Mouse (Mus musculus): Measurements from ENCODE around the gene Dgcr6. TPM values are rescaled to one million over a fixed set of nuclear protein-coding genes. Genes with fewer than 3 reads are reported as not detected.

Dgcr6 gene
- polyA plus RNA-seq, 1 experiment from 2014 or later = 135 TPM

DNA sequence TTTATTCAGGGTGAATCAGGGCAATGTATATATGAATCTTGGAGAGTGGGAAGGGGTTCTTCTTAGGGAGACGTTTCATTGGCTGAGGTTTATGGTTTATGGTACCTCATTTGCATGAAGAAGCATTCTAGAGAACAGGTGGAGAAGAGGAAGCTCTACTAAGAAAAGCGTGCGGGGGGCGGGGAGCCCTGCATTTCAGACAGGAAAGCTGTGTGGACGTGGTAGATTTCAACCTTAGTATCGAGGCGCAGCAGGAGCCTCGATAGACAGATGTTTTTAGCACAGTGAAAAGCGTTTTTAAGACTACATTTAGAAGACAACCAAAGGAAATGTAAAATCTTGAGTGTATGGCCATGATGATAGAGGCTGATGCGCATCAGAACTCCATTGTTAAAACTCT lies 6.6 kb downstream of the Dgcr6 start:
- Histone ChIP-seq H3K27me3 (ENCODE audit: control insufficient read depth, insufficient read depth, low read length) (no peaks in the 10 kb centered on the region), H3K9ac (ENCODE audit: low read length) (no peak overlapping the region), H3K9me3 (ENCODE audit: control insufficient read depth, low read length) (no peaks in the 10 kb centered on the region), H3K4me1 (ENCODE audit: control insufficient read depth, insufficient read depth, low read length) (no peaks in the 10 kb centered on the region), H3K36me3 (ENCODE audit: control insufficient read depth, insufficient read depth, low read length) (no peaks in the 10 kb centered on the region), H3K4me3 (ENCODE audit: low read depth, low read length) (no peak overlapping the region), H3K4me2 (ENCODE audit: low read depth, severe bottlenecking) (no peak overlapping the region), H3K27ac (replicated peaks; ENCODE audit: low read depth, low read length) (no peak overlapping the region)
- ATAC-seq (ENCODE audit: insufficient number of reproducible peaks, low FRiP score, low TSS enrichment, low read depth) (no peak), DNase-seq (ENCODE audit: low spot score) (no peak)
- WGBS = 76% methylated on average over 10 of the region's 10 CpGs

DNA sequence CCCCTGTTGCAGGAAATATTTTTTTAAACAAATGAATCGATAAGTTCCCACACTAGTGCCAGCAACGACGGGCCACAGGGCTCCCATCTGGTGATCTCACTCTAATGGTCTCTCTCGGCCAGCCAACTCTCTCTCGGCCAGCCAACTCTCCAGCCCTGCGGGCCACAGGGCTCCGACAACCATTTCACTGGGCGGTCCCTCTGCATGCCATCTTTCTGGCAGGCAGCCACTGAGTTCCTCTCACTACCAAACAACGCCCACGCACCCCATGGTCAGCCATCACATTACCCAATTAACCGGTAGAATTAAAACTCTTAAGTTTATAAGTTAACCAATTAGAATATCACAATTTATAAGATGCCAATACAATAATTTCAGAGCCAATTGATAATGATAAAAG lies 8.5 kb downstream of the Dgcr6 start:
- Histone ChIP-seq H3K36me3 (ENCODE audit: control insufficient read depth, insufficient read depth, low read length) (no peaks in the 10 kb centered on the region), H3K27me3 (ENCODE audit: control insufficient read depth, insufficient read depth, low read length) (no peaks in the 10 kb centered on the region), H3K4me1 (ENCODE audit: control insufficient read depth, insufficient read depth, low read length) (no peaks in the 10 kb centered on the region), H3K4me3 (ENCODE audit: low read depth, low read length) (no peak overlapping the region), H3K4me2 (ENCODE audit: low read depth, severe bottlenecking) (no peak overlapping the region), H3K9me3 (ENCODE audit: control insufficient read depth, low read length) (no peaks in the 10 kb centered on the region), H3K27ac (replicated peaks; ENCODE audit: low read depth, low read length) (no peak overlapping the region), H3K9ac (ENCODE audit: low read length) (no peak overlapping the region)
- WGBS = 87% methylated on average over 11 of the region's 11 CpGs
- ATAC-seq (ENCODE audit: insufficient number of reproducible peaks, low FRiP score, low TSS enrichment, low read depth) (no peak), DNase-seq (ENCODE audit: low spot score) (no peak)

DNA sequence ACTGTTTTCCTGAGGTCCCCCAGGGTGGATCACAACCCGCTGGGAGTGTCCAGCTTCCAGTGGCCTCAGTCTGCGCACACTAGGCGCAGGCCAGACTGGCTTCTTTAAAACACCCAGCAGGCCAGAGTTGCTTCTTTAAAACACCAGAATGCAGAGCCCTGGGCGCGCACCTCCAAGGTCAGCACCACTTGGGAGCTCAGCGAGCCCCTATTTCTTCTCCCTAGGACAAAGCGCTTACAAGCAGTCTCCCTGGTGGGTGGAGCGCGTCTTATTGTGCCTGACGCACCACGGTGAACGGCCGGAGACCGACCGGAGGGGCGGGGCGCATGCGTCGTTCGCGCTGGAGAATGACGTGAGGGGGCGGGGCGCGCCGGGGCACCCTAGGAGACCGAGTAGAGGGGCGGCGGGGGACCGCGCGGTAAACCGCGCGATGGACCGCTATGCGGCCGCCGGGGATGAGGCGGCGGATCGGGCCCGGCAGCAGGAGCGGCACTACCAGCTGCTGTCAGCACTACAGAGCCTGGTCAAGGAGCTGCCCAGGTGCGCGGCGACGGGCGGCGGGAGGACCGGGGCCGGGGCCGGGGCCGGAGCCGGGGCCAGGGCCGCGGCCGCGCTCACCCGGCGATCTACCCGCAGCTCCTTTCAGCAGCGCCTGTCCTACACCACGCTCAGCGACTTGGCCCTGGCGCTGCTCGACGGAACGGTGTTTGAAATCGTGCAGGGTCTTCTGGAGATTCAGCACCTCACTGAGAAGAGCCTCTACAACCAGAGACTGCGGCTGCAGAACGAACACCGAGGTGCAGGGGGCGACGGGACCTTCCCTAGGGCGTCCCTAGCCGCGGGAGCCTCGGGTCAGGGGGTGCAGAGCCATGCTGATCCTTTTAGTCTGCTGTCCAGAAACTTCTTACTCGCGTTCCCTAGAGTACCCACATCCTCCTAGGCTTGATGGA lies 13.7 kb downstream of the Dgcr6 start:
- Histone ChIP-seq H3K9me3 (ENCODE audit: control insufficient read depth, low read length) (no peaks in the 10 kb centered on the region), H3K4me1 (ENCODE audit: control insufficient read depth, insufficient read depth, low read length) (no peaks in the 10 kb centered on the region), H3K4me2 (ENCODE audit: low read depth, severe bottlenecking) (peak overlapping the region; percentile 75), H3K27me3 (ENCODE audit: control insufficient read depth, insufficient read depth, low read length) (no peaks in the 10 kb centered on the region), H3K4me3 (ENCODE audit: low read depth, low read length) (peak overlapping the region; percentile 71), H3K36me3 (ENCODE audit: control insufficient read depth, insufficient read depth, low read length) (no peaks in the 10 kb centered on the region), H3K27ac (replicated peaks; ENCODE audit: low read depth, low read length) (peak overlapping the region; percentile 63), H3K9ac (ENCODE audit: low read length) (peak overlapping the region; percentile 87)
- WGBS = under 1% methylated on average over 81 of the region's 81 CpGs
- peak; percentile 94 for ATAC-seq (ENCODE audit: insufficient number of reproducible peaks, low FRiP score, low TSS enrichment, low read depth)
- peak; percentile 97 for DNase-seq (ENCODE audit: low spot score)

DNA sequence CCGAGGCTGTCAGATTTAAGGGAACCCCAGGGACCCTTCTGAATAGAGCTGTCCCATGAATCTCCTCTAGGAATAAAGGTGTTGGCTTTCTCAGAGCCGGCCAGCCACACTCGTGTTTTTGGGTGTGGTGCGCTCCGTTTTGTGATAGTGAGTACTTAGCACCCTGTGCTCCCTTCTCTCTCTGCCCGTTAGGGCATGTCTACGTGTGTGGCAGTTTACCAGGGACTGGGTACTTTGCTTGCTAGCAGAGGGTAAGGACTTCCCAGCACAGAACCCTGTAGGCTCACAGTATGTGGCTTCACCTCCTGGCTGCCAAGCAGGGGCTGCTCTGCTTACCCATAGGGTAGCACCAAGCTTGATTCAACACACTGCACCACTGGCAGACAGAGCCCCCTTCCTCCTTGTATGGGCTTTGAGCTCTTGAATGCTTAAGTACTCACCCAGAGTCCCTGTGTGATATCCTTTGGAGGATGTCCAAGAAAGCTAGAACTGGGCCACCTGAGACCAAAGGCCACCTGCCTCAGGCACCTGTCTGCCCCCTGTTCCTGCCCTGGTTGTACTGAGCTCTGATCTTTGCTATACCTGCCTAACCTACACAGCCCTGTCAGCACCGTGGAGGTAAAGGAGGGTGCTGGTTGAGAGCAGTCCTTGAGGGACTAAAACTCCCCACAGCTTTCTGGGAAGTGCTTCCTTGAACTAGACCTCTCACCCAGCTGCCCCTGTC lies 16.2 kb downstream of the Dgcr6 start:
- Histone ChIP-seq H3K4me3 (ENCODE audit: low read depth, low read length) (no peak overlapping the region), H3K27me3 (ENCODE audit: control insufficient read depth, insufficient read depth, low read length) (no peaks in the 10 kb centered on the region), H3K9me3 (ENCODE audit: control insufficient read depth, low read length) (no peaks in the 10 kb centered on the region), H3K9ac (ENCODE audit: low read length) (no peak overlapping the region), H3K36me3 (ENCODE audit: control insufficient read depth, insufficient read depth, low read length) (peaks cover 8% of the 10 kb centered on the region; the same call in 1 of the 2 replicates), H3K4me1 (ENCODE audit: control insufficient read depth, insufficient read depth, low read length) (no peaks in the 10 kb centered on the region), H3K4me2 (ENCODE audit: low read depth, severe bottlenecking) (no peak overlapping the region), H3K27ac (replicated peaks; ENCODE audit: low read depth, low read length) (no peak overlapping the region)
- ATAC-seq (ENCODE audit: insufficient number of reproducible peaks, low FRiP score, low TSS enrichment, low read depth) (no peak), DNase-seq (ENCODE audit: low spot score) (no peak)
- 88% methylated on average over 8 of the region's 8 CpGs for WGBS

DNA sequence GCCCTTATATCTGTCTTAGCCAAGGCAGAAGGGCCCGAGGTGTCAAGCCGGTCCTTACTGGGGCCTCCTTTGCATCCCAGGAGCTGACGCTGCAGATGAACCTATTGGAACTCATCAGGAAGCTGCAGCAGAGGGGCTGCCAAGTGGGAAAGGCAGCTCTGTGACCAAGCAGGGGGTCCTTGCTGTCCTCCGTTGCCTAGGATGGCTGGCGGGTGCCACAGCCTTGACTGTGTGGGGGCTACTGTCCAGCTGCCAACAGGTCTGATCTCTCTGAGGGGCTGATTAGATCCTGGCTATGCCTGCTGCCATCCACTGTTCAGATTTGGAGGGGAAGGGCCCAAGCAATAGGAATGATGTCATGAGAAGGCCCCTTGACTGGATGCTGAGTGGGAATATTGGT lies 18.1 kb downstream of the Dgcr6 start:
- Histone ChIP-seq H3K9ac (ENCODE audit: low read length) (no peak overlapping the region), H3K4me3 (ENCODE audit: low read depth, low read length) (no peak overlapping the region), H3K36me3 (ENCODE audit: control insufficient read depth, insufficient read depth, low read length) (peaks cover 8% of the 10 kb centered on the region; the same call in 1 of the 2 replicates), H3K4me2 (ENCODE audit: low read depth, severe bottlenecking) (no peak overlapping the region), H3K4me1 (ENCODE audit: control insufficient read depth, insufficient read depth, low read length) (no peaks in the 10 kb centered on the region), H3K9me3 (ENCODE audit: control insufficient read depth, low read length) (no peaks in the 10 kb centered on the region), H3K27me3 (ENCODE audit: control insufficient read depth, insufficient read depth, low read length) (no peaks in the 10 kb centered on the region), H3K27ac (replicated peaks; ENCODE audit: low read depth, low read length) (no peak overlapping the region)
- ATAC-seq (ENCODE audit: insufficient number of reproducible peaks, low FRiP score, low TSS enrichment, low read depth) (no peak), DNase-seq (ENCODE audit: low spot score) (no peak)
- WGBS = 90% methylated on average over 5 of the region's 5 CpGs

DNA sequence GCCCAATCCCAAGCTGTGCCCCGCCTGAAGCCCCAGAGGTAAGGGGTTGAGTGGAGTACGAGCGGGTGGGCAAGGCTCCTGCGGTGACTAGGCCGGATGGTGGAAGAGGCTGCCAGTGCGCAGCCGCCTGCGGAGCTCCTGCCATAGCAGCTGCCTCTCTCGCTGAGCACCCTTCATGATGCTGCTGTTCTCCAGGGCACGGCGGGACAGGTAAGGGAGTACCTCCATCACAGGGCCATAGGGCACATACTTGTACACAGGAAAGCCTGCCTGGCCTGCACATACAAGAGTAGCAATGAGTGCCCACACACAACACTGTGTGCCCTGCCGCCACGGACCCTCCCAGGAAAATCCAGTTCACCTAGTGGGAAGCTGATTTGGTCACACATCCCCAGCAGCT lies 19.4 kb downstream of the Dgcr6 start:
- no peaks in the 10 kb centered on the region for H3K27me3 ChIP-seq (ENCODE audit: control insufficient read depth, insufficient read depth, low read length)
- ATAC-seq (ENCODE audit: insufficient number of reproducible peaks, low FRiP score, low TSS enrichment, low read depth) = no peak
- no peaks in the 10 kb centered on the region for H3K9me3 ChIP-seq (ENCODE audit: control insufficient read depth, low read length)
- H3K9ac ChIP-seq (ENCODE audit: low read length) = no peak overlapping the region
- H3K36me3 ChIP-seq (ENCODE audit: control insufficient read depth, insufficient read depth, low read length) = peaks cover 8% of the 10 kb centered on the region; the same call in 1 of the 2 replicates
- WGBS = 95% methylated on average over 13 of the region's 13 CpGs
- no peak overlapping the region for H3K27ac ChIP-seq (replicated peaks; ENCODE audit: low read depth, low read length)
- H3K4me3 ChIP-seq (ENCODE audit: low read depth, low read length) = no peak overlapping the region
- H3K4me2 ChIP-seq (ENCODE audit: low read depth, severe bottlenecking) = no peak overlapping the region
- no peak for DNase-seq (ENCODE audit: low spot score)
- H3K4me1 ChIP-seq (ENCODE audit: control insufficient read depth, insufficient read depth, low read length) = no peaks in the 10 kb centered on the region

DNA sequence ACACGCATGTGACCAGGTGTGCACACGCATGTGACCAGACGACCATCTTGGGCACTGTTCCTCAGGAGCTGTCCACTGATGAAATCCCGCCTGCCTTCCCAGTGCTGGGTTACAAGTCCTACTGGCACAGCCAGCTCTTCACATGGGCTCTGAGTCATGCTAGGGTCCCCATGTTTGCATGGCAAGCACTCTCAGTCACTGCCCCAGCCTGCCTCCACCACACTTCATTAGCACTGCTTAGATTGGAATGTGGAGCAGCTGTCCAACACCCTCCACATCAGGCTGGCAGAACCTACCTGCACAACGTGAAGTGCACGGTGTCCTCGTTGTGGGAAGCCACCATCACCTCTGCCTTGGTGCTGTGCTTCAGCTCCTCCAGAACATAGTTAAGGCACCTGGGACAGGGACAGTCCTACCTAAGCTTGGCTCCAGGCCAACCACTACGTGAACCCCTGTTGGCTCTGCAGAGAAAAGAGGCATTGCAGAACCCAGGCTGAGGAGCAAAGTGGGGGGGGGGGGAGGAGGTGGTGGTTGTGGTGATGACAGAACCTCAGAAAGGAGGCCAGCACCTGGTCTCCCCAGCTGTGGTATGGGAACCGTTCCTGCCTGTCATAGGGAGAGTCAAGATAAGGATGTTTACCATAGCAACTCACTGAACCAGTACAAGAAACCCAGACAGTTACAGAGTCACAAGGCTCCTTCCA lies 20.8 kb downstream of the Dgcr6 start:
- H3K27me3 ChIP-seq (ENCODE audit: control insufficient read depth, insufficient read depth, low read length) = no peaks in the 10 kb centered on the region
- H3K9ac ChIP-seq (ENCODE audit: low read length) = no peak overlapping the region
- no peak for DNase-seq (ENCODE audit: low spot score)
- no peaks in the 10 kb centered on the region for H3K4me1 ChIP-seq (ENCODE audit: control insufficient read depth, insufficient read depth, low read length)
- H3K9me3 ChIP-seq (ENCODE audit: control insufficient read depth, low read length) = no peaks in the 10 kb centered on the region
- 92% methylated on average over 9 of the region's 9 CpGs for WGBS
- no peak overlapping the region for H3K4me2 ChIP-seq (ENCODE audit: low read depth, severe bottlenecking)
- peaks cover 8% of the 10 kb centered on the region; the same call in 1 of the 2 replicates for H3K36me3 ChIP-seq (ENCODE audit: control insufficient read depth, insufficient read depth, low read length)
- ATAC-seq (ENCODE audit: insufficient number of reproducible peaks, low FRiP score, low TSS enrichment, low read depth) = no peak
- H3K27ac ChIP-seq (replicated peaks; ENCODE audit: low read depth, low read length) = no peak overlapping the region
- H3K4me3 ChIP-seq (ENCODE audit: low read depth, low read length) = no peak overlapping the region

DNA sequence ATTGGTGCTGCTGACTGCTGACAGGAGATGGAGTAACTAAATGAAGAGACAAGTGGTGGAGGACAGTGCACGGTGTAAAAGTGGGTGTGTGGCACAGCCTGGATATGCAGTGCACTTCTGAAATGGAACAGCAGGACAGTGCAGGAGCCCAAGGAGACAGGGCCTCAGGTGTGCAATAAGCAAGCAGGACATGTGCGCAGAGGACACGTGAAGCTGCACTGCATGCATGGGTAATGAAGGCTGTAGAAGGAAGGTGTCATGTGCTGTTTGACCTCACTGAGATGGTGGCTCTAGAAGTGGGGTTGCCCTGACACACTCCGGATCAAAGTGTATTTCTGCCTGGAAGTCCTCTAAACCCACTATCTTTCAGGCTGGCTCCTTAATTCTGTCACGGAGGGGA lies 22.0 kb downstream of the Dgcr6 start:
- DNase-seq (ENCODE audit: low spot score) (no peak), ATAC-seq (ENCODE audit: insufficient number of reproducible peaks, low FRiP score, low TSS enrichment, low read depth) (no peak)
- H3K9me3 ChIP-seq (ENCODE audit: control insufficient read depth, low read length) = no peaks in the 10 kb centered on the region
- peaks cover 8% of the 10 kb centered on the region; the same call in 1 of the 2 replicates for H3K36me3 ChIP-seq (ENCODE audit: control insufficient read depth, insufficient read depth, low read length)
- no peak overlapping the region for H3K4me3 ChIP-seq (ENCODE audit: low read depth, low read length)
- no peaks in the 10 kb centered on the region for H3K4me1 ChIP-seq (ENCODE audit: control insufficient read depth, insufficient read depth, low read length)
- H3K4me2 ChIP-seq (ENCODE audit: low read depth, severe bottlenecking) = no peak overlapping the region
- no peak overlapping the region for H3K27ac ChIP-seq (replicated peaks; ENCODE audit: low read depth, low read length)
- H3K9ac ChIP-seq (ENCODE audit: low read length) = no peak overlapping the region
- 88% methylated on average over 5 of the region's 5 CpGs for WGBS
- H3K27me3 ChIP-seq (ENCODE audit: control insufficient read depth, insufficient read depth, low read length) = no peaks in the 10 kb centered on the region

Measured in limb, embryonic 11.5 days (tissue).